Mouse (Mus musculus): ENCODE measurements around the gene Trpv2.

The Trpv2 gene

GRCm38 (mm10) chr11:62558961-62559646 lies 15.2 kb upstream of the Trpv2 start:
- no peak for DNase-seq

GRCm38 (mm10) chr11:62560463-62561016 lies 13.7 kb upstream of the Trpv2 start:
- peak in 1 of 2 experiments; percentile 29 for DNase-seq

- no peak for DNase-seq
Observed at GRCm38 (mm10) chr11:62563590-62563989, 10.7 kb upstream of the Trpv2 start.

- DNase-seq: no peak
Observed at GRCm38 (mm10) chr11:62565747-62566146, 8.5 kb upstream of the Trpv2 start.

- no peak for DNase-seq
Observed at GRCm38 (mm10) chr11:62566211-62566610, 8.1 kb upstream of the Trpv2 start.

- no peak for DNase-seq
Observed at GRCm38 (mm10) chr11:62568300-62568699, 6.0 kb upstream of the Trpv2 start.

GRCm38 (mm10) chr11:62574703-62575085 lies 408 bp downstream of the Trpv2 start:
- DNase-seq: no peak

- DNase-seq: peak; percentile 79 to 90
Observed at GRCm38 (mm10) chr11:62575297-62575658, 992 bp downstream of the Trpv2 start.

GRCm38 (mm10) chr11:62575659-62576438 lies 1.6 kb downstream of the Trpv2 start:
- DNase-seq: peak; percentile 55 to 63

- peak; percentile 54 to 56 for DNase-seq
Observed at GRCm38 (mm10) chr11:62576530-62577152, 2.4 kb downstream of the Trpv2 start.

GRCm38 (mm10) chr11:62583031-62583430 lies 8.7 kb downstream of the Trpv2 start:
- no peak for DNase-seq

GRCm38 (mm10) chr11:62584671-62585206 lies 10.5 kb downstream of the Trpv2 start:
- DNase-seq: no peak

- DNase-seq: no peak
Observed at GRCm38 (mm10) chr11:62587034-62587433, 12.7 kb downstream of the Trpv2 start.

GRCm38 (mm10) chr11:62589391-62589790 lies 15.1 kb downstream of the Trpv2 start:
- DNase-seq: peak in 1 of 2 experiments; percentile 14

GRCm38 (mm10) chr11:62591026-62591425 lies 16.7 kb downstream of the Trpv2 start:
- DNase-seq: peak in 1 of 2 experiments; percentile 8

GRCm38 (mm10) chr11:62591904-62592575 lies 17.8 kb downstream of the Trpv2 start:
- peak in 1 of 2 experiments; percentile 37 for DNase-seq

- no peak for DNase-seq
Observed at GRCm38 (mm10) chr11:62598571-62598970, 24.3 kb downstream of the Trpv2 start.

- no peak for DNase-seq
Observed at GRCm38 (mm10) chr11:62601732-62602618, 27.7 kb downstream of the Trpv2 start.

GRCm38 (mm10) chr11:62602619-62603311 lies 28.5 kb downstream of the Trpv2 start:
- peak; percentile 98 to 99 for DNase-seq

GRCm38 (mm10) chr11:62603312-62604056 lies 29.2 kb downstream of the Trpv2 start:
- peak in 1 of 2 experiments; percentile 29 for DNase-seq
